Mouse (Mus musculus): ENCODE measurements at regions not wholly inside any gene's neighbourhood (a gene's known extent, or its start where the extent isn't known, plus 50 kb on each side); places are given as distances from the start of the nearest gene placed in this dataset.

DNA sequence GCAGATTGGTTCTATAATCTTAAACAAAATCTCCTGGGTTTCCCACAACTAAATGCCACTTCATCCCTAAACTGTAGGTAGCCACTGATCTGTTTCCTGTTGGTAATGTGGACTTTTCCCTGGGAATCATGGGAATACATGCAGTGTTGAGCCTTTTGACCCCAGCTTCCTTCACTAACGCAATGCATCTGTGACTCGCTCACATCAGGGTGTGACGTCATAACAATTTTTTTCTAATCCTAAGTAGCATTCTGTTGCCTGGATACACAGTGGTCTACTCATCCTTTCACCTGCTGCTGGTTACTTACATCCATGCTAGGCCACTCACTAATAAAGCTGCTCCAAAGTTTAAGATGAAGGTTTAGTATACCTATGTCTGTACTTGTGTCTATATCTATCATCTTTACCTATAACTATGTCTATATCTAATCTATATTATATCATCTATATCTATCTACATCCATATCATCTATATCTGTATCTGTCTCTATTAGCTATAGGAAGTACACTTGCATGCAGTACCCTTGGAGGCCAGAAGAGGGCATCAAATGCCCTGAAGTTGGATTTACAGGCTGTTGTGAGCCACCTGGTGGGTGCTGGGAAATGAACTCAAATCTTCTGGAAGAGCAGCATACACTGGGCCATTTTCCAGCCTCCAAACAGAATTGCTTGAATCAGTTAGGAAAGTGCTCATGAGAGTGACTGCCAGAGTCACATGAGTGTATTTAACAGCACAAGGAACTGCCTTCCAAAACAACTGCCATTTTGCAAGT, 157.5 kb upstream of the Rpl34 start:
- DNase-seq (ENCODE audit: low spot score in 2 of 2): no peak

- no peak for DNase-seq (ENCODE audit: low spot score in 2 of 2)
These were observed 155.8 kb upstream of the Rpl34 start for GRCm38 (mm10) chr3:130885974-130886373.

DNA sequence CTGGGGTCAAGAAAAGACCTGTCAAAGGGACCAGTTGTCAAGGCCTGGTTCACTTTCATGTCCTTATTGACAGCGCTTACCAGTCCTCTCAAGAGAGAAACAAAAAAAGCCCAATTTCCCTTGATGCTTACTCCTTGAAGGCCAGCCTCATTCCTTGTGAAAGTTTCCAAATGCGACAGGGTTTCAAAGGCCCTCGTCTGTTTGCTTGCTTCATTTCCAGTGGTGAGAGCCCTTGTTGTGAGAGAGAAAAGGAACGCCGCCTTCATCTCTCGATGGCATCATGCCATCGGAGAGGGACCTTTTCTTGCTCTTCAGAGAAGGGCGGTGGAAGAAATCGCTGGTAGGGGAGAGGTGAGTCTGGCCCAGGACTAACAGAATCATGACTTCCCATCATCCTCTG, 154.2 kb upstream of the Rpl34 start:
- no peak for DNase-seq (ENCODE audit: low spot score in 2 of 2)

DNA sequence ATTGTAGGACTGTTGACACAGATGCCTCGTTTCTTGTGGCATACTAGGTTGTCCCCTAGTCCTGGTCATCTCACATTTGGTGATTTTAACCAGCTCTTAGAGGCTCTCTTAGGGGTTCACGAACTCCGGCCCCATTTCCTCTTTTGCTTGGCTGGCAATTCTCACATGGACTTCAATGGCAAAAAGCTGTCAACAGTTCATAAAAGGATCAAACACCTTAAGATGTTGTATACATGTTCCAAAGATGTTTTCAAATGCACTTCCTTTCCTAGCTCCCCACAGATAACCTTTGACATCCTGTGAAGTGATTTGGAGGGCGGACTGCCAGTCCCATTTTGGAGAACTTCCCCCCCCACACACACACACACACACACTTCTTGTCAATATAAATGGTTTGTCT, 153.7 kb upstream of the Rpl34 start:
- DNase-seq (ENCODE audit: low spot score in 2 of 2): no peak

DNA sequence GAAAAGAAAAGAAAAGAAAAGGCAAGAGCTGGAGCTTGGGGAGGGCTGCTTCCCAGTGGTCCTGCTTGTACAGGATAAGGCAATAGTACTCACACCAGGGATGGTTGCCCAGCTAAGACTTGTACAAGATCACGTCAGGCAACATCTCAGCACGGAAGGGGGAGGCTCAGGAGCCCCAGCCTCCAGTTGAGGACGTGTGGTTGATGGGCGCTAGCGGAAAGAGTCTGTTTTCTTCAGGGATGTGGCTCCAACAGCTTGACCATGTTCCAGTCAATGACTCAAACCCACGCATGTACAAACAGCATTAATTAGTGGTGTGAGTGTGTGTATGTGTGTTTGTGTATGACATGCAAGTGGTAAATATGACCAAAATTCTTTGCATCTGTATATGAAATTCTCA, 153.1 kb upstream of the Rpl34 start:
- DNase-seq (ENCODE audit: low spot score in 2 of 2): no peak

DNA sequence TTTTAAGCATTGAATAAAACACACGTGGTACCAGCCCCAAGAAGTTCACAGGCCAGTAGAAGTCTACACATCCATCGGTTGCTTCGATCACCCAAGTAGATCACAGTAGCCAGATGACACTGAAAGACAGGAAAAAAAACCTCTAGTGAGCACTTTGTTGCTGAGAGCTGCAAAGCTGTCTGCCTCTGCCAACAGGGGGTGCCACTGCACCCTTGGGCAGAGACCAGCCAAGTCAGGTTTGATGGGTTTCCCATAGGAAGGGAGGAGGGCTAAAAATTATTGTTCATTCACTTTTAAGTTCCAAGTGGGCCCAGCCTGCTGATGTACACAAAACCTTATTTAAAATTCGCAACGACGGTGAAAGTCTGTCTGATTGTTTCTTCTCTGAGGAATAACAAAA, 150.3 kb upstream of the Rpl34 start:
- DNase-seq (ENCODE audit: low spot score in 2 of 2): no peak

DNA sequence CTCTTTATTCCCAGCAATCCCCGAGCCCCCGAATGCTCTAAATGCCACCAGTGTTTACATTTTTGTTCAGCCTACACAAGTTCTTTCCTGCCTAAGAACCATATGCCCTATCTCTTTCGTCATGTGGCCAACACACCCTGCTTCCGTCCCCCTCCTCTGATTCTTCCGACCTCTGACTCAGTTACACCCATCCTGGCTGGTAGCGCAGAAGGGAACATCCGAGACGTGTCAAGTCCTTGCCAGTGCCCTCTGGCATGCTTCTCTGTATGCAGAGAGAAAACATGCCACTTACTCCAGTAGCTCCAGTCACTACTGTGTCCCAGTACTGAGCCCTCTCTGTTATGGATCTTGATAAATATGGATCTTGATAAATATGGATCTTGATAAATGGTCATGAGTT, 149.3 kb upstream of the Rpl34 start:
- DNase-seq (ENCODE audit: low spot score in 2 of 2): no peak

- no peak for DNase-seq (ENCODE audit: low spot score in 2 of 2)
These were observed 148.6 kb upstream of the Rpl34 start for GRCm38 (mm10) chr3:130878834-130879233.

DNA sequence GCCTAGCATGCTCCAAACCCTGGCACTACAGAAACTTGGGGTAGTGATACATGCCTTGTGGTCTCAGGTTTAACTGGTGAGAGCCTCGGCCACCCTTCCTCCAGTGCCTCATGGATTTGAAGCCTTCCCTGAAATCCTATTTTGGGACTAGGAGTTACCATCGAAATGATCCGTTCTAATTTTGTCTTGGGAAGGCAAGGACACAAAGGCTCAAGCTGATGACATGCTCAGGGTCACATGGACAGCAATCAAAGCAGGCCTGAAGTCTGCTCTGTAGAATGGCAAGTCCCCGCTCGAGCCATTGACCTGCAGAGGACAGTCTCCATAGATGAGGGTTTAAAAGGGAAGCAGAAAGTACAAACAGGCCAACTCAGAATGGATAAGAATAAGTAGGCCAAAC, 147.8 kb upstream of the Rpl34 start:
- DNase-seq (ENCODE audit: low spot score in 2 of 2): no peak

- DNase-seq (ENCODE audit: low spot score in 2 of 2): no peak
These were observed 143.5 kb upstream of the Rpl34 start for GRCm38 (mm10) chr3:130873745-130874144.

DNA sequence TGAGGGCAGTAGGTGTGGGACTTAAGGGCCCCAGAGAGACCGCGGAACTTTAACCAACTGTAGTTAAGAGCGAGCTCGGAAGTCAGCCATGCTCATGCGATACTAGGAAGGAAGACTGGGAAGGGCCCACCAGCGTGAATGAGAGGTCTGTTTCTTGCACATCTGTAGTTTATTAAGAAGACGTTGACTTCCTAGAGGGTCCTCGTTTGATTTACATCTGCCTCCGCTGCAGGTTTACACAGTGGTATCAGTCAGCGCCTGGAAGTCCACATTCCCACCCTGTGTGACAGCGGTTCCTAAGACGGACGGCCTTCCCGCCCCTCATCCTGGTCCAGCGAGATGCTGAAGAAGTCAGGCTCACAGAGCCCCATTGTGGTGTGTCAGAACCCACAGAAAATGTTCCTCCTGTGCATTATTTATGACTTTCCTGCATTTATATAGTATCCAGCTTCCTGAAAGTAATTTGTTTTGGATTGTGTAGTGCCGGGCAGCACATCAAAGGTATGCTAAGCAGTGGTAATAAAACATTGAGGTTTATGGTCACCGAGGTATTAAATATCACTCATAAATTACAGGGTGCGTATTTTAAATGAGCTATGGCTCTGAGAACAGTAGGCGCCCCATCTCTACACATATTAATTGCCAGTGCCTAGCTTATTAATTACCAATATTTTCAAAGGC, 136.9 kb upstream of the Rpl34 start:
- DNase-seq (ENCODE audit: low spot score in 2 of 2): no peak

DNA sequence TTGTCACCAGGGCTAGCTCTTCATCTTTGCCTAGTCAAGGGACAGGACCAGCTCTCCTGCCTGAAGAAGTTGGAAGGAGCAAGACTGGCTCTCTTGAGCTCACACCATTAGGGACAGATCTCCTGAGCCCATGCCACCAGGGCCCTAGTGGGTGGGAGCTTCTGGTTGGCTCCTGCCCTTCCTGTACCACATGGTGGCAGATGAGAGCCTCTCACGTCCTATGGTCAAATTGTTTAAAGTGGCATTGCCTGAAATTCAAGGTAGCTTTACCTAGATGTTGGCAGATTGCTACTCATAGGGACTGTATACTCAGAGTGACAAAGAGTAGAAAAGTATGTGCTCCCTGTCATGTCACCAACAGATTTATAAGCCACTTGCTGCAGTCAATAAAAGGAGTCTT, 134.6 kb upstream of the Rpl34 start:
- DNase-seq (ENCODE audit: low spot score in 2 of 2): no peak

GRCm38 (mm10) chr3:130863376-130863775, 133.2 kb upstream of the Rpl34 start:
- no peak for DNase-seq (ENCODE audit: low spot score in 2 of 2)

DNA sequence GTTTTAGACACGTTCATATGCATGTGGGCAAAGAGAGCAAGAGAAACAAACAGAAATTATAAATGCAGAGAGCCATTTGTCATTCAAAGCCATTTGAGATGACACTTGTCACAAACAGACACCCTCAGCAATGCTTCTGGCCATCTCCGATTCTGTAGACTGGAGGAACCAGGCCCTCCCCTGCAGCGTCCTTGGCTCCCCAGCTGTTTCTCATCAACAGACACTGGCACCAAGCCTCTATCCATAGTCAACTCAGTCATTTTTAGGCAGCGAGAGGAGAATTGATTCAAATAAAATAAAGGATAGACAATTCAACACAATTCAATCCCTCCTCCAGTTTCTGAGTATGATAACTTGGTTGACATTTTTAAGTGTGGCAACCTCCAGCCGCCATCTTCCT, 130.1 kb upstream of the Rpl34 start:
- no peak for DNase-seq (ENCODE audit: low spot score in 2 of 2)

DNA sequence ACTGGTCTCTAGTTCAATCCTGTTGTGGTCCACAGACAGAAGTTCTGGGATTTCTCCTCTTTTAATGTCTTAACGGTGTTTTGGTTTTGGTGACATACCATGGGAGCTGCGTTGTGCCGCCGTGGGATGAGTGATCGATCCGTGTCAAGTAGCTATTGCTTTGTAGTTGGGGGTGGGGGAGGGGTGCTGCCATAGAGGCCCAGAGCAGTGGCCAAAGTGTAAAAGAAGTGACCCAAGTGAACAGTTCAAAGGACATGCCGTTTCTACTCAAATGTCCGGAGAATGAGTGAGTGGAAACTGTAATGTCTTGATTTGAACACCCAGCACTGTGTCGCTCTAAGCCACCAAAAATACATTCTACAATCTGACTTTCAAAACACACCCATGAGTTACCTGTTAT, 123.7 kb upstream of the Rpl34 start:
- no peak for DNase-seq (ENCODE audit: low spot score in 2 of 2)

DNA sequence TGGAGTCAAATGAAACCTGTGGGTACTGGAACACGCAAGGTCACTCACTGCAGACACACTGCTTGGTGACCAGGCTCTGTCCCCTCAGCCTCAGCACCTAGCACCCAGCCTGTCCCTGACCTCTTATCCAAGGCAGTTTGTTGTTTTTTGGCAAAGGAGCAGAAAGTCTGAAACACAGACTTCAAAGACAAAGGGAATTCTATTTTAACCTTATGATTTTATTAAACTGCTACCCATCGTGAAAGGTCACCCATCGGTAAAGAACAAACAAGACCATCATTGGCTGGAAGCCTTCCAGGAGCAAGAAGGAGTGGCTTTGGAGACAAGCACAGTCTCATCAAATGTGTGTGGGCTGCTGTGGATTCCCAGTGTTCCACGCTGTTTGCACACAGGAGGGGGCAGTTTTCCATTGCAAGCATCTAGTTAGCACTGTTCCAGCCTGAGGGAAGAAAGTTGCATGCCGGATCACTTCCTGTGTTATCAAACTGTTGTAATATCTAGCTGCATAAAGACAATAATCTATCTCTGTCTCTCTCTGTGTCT, 120.6 kb upstream of the Rpl34 start:
- DNase-seq (ENCODE audit: low spot score in 2 of 2): no peak

DNA sequence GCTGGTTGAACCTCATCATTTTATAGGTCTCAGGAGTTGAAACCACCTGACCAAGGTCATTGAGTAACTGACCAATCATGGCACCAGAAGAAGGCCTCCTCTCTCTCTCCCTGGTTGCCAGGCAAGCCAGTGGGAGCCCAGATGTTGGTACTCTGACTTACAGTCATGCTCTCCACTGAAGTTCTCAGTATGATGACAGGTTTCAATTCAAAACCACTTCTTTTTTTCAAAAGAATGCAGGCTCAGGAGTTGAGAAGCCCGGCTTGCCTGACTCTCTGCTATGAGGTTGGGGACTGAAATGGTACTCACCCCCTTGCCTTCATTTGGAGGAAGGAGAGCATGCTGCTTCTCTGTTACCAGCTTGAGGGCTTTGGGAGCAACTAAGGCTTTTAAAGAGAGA, 111.6 kb upstream of the Rpl34 start:
- no peak for DNase-seq (ENCODE audit: low spot score in 2 of 2)

- DNase-seq (ENCODE audit: low spot score in 2 of 2): no peak
These were observed 109.8 kb upstream of the Rpl34 start for GRCm38 (mm10) chr3:130839924-130840440.

- DNase-seq (ENCODE audit: low spot score in 2 of 2): no peak
These were observed 108.6 kb upstream of the Rpl34 start for GRCm38 (mm10) chr3:130838626-130839422.

- DNase-seq (ENCODE audit: low spot score in 2 of 2): no peak
These were observed 103.5 kb upstream of the Rpl34 start for GRCm38 (mm10) chr3:130833722-130834121.

DNA sequence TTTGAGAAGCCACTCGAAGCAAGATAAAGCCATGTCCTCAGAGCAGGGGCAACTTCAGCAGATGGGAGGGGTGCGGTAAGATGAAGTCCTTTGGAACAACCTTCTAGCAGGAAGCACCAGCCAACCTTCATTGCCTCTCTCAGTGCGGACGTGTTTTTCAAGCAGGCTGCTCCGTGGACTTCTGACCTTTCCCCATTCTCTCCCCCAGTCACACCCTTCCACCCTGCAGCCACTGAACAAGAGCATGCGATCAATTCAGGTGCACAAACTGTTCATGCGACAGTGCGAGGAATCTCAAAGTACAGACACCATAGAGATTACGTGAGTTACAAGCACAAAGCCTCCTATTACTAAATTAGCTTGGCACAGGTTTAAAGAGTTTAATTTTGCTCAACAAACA, 102.9 kb upstream of the Rpl34 start:
- DNase-seq (ENCODE audit: low spot score in 2 of 2): no peak

DNA sequence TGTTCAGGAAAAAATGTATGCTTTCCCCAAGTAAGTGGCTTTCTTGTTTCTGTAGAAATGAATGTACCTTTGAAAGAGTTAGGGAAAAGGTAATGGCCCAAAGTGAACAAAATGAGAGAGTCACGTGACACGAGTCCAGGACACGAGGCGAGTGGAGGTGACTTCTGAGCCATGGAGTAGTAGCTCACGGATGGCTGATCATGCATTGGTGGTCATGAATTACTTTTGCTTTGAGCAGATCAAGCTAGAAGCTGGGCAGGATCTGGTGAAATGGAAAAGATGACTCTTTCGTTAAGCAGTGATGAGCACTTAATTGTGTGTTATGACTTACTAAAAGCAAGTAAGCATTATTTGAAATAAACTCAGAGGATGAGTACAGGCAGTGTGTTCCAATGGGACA, 101.6 kb upstream of the Rpl34 start:
- DNase-seq (ENCODE audit: low spot score in 2 of 2): no peak

All from urinary bladder, adult 18-20 months (tissue).